Mouse (Mus musculus): ENCODE data around the gene Aspdh.

DNA sequence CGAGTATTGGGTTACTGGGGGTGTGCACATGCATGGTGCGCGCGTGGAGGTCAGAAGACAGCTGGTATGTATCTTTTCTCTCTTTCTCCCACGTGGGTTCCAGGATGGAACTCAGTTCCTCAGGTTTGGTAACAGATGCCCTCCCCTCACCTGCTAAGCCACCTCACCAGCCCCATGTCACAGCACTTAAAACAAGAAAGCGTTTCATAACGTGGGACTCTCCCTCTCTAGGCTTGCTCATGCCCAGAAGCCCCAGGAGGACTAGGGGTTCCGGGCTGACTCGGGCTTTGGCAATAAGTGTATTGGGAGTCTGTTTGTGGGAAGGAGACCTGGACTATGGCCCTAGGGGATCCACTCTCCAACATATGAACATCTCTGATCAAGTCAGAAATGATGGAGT is 31.1 kb upstream of the Aspdh start:
- TF ChIP-seq CTCF (IDR thresholded peaks at IDR 0.05; ENCODE audit: insufficient read depth, low read length) = no peak
- no peak for TF ChIP-seq POLR2A (IDR thresholded peaks at IDR 0.05; ENCODE audit: borderline replicate concordance, extremely low read depth, low read depth, low read length)
